Mouse (Mus musculus): ENCODE measurements around the gene Rasl11a.
"Not testable (repeated sequence)": the region's sequence is repeated elsewhere in the genome, so short reads cannot be mapped to it uniquely, and the experiment has no call there.

Gene Rasl11a

GRCm38 (mm10) chr5:146893478-146894182, 48.8 kb downstream of the Rasl11a start:
- DNase-seq = no peak

GRCm38 (mm10) chr5:146895667-146896066, 50.8 kb downstream of the Rasl11a start:
- not testable (repeated sequence) for DNase-seq

GRCm38 (mm10) chr5:146896973-146897372, 52.1 kb downstream of the Rasl11a start:
- no peak for DNase-seq
